Mouse (Mus musculus) lung, postnatal 14 days (tissue): ENCODE measurements around the gene Dvl2.
"Not testable (repeated sequence)": the region's sequence is repeated elsewhere in the genome, so short reads cannot be mapped to it uniquely, and the experiment has no call there.

Source experiments
- DNase-seq: peaks from one replicate; pipeline ENCODE4 v3.0.0; 2021

The Dvl2 gene

DNA sequence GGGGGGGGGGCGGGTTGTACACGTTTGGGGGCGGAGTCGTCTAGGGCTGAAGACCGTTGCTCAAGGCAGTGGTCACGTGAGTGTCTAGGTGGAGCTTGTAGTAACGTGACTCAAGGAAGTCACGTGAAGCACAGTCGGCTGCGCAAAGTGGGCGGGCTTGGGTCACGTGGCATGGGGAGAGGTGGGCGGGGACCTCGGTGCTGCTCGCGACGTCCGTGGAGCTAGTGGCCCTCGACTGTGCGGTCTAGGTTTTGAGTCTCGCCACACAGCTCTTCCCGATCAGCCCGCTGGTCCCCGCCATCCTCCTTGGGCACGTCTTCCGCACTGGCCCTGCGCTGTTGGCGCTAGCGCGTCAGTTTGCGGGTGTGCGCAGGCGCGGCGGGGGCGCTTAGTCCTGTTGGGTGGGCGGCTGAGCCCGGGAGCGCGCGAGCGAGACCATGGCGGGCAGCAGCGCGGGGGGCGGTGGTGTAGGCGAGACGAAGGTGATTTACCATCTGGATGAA, at the start of gene Dvl2:
Gene Dvl2, plus strand, starts transcription at position 200 of the 503 bp plus-strand sequence.
- peak; percentile 91 for DNase-seq

DNA sequence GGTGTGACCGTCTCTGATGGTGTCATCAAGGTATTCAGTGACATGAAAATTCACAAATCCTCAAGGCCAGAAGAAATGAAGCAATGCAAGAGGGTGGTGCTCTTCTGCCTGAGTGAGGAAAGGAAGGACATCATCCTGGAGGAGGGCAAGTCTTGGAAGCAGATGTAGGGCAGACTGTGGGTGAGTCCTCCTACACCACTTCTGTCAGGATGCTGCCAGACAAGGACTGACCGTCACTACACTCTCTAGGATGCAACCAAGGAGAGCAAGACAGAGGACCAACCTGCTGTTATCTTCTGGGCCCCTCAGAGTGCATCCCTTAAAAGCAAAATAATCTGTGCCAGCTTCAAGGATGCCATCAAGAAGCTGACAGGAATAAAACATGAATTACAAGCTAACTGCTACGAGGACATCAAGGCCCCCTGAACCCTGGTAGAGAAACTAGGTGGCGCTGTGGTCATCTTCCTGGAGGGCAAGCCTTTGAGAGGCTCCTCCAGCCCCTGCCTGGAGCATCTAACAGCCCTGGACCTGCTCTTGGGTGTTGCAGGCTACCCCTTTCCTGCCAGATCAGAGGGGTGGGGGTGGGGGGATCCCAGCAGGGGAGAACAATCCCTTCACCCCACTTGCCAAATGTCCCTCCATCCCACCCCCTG, 49.5 kb upstream of the Dvl2 start:
- no peak for DNase-seq

DNA sequence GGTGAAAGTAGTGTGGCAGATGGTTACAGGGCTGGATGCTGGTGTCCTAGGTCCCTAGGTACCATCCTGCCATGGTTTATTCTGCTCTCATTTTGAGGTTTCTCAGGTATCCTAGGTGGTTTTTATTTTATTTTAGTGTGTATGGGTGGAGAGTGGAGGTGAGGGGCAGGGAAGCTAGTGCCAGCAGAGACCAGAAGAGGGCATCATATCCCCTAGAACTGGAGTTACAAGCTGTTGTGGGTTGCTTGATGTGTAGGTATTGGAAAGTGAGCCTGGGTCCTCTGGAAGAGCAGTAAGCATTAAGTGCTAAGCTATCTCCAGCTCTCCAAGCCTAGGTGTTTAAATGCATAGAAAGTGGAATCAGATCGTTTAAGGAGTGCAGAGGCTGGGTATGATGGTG, 48.1 kb upstream of the Dvl2 start:
- no peak for DNase-seq

DNA sequence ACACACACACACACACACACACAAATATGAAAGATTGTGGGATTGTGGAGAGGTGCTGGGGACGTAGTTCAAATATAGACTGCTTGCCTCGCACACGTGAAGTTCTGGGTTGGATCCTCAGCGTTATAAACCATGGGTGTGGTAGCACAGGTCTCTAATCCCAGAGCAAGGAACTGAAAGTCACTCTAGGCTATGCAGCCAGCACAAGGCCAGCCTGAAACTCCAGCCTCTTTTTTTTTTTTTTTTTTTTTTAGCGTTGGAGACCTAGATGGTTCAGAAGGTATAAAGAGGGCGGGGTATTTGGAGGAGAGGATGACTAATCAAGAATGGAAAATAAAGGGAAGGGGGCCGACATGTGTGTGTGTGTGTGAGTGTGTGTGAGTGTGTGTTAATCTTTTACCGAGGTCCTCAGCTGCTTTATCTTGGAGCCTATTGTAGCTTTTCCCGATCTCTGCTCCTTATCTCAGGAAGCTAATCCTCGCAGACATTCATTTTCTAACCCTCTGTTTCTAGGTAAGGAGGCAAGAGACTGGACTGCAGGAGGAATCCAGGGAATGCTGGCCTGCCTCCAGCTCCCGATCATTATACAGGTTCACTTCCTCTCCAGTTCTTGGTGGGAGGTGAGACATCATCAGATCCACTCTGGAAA, 47.0 kb upstream of the Dvl2 start:
- no peak for DNase-seq

DNA sequence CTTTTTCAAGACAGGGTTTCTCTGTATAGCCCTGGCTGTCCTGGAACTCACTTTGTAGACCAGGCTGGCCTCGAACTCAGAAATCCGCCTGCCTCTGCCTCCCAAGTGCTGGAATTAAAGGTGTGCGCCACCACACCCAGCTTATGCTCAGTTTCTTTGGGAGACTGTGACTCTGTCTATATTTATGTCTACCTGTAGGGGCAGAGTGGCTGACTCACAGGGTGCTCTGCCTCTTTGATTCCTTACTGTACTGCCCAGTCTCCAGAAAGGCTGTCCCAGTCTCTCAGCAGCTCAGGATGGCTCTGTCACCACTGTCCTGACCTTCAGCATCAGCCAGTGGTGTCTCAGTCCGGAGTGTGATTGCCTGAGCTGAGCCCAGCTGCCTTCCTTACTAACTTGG, 44.8 kb upstream of the Dvl2 start:
- not testable (repeated sequence) for DNase-seq

DNA sequence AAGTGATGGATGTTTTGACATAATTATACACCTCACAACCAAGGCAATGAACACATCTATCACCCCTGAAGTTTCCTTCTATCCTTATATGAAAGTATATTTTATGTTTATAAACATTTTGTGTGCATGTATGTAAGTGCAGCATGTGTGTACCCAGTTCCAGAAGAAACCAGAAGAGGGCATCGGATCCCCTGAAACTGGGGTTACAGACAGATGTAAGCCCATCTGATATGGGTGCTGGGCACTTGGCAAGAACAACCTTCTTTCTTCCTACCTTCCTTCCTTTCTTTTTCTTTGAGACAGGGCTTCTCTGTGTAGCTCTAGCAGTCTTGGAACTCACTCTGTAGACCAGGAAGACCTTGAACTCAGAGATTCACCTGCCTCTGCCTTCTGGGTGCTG, 44.2 kb upstream of the Dvl2 start:
- DNase-seq: no peak

DNA sequence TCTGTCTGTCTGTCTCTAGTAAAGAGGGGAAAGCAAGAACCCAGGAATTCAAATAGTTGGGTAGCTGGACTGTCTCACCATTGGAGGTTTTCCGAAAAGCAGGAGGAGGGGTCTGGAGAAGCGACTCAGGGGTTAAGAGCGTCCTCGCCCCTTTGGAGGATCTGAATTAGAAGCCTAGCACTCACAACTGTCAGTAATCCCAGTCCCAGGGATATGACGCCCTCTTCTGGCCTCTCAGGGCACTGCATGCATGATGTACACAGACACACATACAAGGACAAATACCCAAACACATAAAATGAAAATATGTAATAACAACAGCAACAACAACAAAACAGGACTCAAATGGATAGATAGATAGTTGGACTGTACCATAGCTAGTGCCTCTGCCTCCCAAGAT, 39.8 kb upstream of the Dvl2 start:
- no peak for DNase-seq

DNA sequence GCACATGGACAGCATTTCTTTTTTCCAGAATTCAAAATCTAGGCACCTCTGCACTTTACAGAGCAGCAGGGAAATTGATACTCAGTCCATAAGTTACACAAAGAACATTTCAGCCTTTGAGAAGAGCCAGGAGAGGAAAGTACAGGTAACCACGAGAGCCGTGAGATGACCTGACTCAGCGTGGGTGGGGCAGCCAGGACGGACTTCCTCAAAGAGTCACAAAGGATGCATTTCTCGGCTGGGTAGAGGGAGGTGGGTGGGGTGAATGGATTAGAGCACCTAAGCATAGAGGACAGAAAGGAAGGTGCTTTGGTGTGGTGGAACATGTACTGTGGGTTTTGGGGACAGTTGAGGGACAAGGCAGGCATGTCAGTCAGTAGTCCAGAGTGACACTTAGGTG, 38.6 kb upstream of the Dvl2 start:
- DNase-seq: no peak

DNA sequence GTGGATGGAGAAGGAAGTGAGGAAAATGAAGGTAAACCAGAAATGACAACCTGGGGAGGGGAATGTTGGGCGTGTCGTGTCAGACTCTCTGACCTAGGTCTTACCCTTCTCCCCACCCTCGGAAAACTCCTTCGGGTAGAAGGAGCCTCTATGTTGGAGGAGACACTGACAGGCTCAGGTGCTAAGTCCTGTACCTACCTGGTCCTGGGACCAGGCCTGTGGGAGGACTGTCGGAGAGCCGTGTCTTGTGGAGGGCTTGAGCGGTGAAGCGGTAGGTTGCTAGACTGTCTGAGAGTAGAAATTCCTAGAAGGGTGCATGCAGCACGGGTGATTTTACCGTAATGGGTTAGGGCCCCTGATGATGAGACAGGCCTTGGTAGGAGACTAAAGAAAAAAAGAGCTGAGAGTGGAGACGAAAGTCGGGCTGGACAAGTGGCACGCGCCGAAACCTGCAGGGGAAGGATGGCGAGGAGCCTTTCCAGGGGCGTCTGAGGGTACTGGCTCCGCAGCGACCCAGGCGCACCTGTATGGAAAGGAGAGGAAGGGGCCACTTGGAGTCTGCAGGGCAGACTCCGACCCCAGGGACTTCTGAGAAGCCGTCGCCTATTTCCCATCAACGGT, 35.6 kb upstream of the Dvl2 start, which contains the start of gene Cldn7:
Gene Cldn7, plus strand, starts transcription at position 130 of the 621 bp plus-strand sequence.
- no peak for DNase-seq

DNA sequence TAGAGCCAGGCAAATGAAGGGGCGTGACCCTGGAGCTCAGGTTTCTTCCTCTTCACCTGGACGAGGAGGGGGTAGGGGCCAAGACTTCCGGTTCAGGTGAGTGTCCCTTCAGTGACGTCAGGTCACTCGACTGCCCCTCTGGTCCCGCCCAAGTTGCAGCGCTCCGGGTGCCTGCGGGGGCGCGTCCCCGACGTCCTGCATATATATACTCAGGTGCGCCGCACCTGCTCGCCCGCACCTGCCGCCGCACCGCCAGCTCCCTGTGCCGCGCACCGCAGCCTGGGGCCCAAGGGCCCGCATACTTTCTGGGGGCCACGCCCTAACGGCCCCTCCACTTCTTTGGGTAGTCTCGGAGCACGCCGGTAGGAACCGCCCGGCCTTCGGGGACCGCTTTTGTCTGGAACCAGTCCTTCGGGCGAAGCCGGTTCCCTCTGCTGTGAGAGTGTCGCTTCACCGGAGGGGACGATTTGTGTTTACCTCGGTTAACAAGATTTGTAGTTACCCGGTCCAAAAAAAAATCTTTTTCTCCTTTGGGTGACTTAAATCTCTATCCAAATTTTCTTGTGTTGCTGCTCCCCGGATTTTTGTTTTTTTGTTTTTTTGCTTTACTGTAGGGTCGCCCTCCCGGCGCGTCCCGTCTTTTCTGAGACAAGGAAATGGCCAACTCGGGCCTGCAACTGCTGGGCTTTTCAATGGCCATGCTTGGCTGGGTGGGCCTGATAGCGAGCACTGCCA, 35.0 kb upstream of the Dvl2 start:
- peak; percentile 79 for DNase-seq

DNA sequence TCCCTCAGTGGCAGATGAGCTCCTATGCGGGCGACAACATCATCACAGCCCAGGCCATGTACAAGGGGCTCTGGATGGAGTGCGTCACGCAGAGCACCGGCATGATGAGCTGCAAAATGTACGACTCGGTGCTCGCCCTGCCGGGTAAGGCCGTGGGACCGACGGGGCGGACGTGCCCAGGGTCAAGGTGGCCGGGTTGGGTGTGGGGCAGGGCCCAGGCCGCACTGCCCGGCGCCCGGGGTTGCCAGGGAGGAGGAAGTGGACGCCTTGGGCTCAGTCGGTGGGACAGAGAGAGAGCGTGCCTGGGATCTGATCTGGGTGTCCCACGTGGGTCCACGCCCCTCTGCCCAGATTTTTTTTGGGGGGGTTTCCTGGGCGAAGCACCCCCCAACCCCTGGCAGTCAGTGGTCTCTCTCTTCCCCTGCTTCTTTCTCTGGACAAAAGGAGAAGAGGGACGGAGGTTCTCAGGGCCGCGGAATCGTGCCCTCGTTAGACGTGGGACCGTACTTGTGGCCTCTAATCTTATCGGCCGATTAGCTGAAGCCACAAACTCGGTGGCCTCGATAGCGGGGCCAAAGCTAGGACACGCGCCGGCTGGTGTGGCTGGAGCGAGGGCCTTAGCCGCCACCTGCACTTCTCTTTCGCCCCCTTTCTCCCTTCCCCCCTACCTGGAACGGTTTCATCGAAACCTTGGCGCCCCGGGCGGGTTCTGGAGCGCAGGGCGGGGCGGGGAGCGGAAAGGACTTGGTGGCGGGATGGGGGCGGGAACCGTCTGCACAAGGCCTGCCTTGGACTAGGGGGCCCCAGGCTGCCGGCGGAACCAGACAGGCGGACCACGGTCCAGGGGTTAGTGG, 34.2 kb upstream of the Dvl2 start:
- DNase-seq: peak; percentile 47

DNA sequence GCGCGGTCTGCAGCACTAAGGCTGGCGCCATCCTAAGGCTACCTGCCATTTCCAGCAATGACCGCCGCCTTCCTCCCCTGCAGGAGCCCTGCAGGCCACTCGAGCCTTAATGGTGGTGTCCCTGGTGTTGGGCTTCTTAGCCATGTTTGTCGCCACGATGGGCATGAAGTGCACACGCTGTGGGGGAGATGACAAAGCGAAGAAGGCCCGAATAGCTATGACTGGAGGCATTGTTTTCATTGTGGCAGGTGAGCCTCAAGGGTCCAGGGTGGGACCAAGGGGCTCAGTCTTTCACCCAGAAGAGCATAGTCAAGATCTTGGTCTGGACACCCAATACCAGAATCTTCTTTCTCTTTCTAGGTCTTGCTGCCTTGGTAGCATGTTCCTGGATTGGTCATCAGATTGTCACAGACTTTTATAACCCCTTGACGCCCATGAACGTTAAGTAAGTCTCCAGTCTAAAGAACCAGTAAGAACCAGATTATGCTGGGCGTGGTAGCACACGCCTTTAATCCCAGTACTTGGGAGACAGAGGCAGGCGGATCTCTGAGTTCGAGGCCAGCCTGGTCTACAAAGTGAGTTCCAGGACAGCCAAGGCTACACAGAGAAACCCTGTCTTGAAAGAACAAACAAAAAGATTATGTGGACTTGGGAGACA, 33.4 kb upstream of the Dvl2 start:
- DNase-seq: no peak

DNA sequence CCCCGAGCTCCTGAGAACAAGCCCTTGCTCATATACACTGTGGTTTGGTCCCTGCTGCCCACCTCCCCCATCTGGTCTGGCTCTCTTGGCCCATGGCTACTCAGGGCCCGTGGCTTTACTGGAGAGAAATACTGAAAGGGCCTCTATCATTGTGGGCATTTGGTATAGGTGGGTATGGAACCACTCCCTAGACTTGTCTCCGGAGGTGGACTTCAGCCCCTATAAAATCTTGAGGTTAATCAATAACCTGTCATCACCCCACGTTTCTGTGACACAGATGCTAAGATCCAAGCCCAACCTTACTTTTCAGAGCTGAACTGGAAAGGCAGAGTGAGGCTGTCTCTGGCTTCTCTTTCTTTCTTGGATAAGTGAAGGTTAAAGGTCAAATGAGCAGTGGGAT, 31.6 kb upstream of the Dvl2 start:
- no peak for DNase-seq

DNA sequence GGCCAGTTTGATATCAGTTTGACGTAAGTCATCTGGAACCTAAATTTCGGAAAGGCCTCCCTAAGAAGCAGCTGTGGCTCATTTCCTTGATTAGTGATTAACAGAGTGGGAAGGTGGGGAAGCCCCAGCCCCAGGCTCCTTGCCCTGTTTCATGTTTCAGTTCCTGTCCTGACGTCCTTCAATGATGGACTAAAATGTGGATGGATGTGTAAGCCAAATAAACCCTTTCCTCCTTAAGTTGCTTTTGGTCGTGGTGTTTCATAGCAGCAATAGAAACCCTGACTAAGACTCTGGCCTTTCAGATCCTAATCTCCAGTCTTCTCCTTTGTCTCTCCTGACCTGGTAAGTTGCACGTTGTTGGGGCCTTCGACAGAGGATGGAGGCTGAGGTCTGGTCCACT, 30.2 kb upstream of the Dvl2 start:
- no peak for DNase-seq

DNA sequence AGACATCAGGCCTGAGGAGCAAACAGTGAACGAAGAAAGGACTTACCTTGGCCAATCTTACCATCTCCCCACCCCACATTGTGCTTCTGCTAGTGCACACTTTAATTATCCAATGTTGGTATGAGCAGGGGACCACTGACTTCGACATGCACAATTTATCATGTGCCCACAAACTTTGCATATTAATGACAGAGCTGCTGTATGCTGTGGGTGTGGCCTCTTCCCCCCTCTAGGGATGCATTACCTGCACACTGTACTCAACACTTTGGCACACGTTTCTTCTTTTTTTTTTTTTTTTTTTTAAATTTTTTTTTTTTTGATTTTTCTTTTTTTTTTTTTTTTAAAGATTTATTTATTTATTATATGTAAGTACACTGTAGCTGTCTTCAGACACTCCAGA, 29.6 kb upstream of the Dvl2 start:
- DNase-seq: no peak

DNA sequence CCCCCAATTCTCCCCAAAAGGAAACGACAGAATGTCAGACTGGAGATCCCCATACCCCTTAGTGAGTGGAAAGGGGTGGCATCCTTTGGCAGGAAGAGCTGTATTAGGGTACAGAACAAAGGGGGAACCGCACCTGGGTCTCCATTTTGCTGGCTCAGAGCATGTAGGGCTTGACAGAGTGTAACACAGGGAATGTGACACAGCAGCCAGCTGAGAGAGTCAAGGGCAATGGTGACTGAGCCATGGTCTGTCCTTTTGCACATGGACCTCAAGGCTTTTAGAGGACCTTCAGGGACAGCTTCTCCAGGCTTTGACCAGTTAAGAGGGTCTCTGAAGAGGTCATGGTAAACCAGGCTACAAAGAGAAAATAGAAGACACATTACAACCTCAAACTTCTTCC, 25.5 kb upstream of the Dvl2 start:
- no peak for DNase-seq

DNA sequence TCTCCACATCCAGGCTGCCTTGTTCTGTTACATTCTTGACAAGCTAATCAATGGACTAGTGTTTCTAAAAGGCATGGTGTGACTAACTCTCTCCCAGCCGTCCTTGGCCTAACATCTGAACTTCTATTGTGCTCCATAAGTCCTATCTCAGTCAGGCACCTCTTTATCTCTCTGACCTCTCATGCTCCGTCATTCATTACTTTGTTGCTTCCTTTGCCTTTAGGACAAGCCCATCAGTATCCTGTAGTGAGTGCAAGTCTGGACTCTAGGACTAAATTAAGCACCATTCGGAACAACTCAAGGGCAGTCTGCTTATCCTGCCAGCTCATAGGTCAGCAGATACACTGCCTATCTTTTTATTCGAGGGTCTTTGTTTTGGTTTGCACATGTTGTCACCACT, 24.1 kb upstream of the Dvl2 start:
- no peak for DNase-seq

DNA sequence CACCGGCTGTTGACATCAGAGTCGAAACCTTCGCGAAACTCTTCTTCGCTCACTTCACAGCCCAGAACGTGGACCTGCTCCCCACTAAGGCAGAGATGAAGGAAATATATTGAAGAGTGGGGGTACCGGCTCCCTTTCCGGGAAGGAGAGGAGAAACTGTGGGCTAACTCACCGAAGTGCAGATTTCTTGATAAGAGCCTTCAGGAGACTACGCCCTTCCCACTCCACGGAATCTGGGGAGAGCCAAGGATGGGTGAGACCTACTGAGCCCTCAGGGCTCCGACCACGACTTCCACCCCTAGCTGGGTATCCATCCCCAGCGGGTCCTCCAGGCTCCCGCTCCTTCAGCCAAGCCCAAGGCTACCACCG, 20.6 kb upstream of the Dvl2 start:
- DNase-seq: no peak

DNA sequence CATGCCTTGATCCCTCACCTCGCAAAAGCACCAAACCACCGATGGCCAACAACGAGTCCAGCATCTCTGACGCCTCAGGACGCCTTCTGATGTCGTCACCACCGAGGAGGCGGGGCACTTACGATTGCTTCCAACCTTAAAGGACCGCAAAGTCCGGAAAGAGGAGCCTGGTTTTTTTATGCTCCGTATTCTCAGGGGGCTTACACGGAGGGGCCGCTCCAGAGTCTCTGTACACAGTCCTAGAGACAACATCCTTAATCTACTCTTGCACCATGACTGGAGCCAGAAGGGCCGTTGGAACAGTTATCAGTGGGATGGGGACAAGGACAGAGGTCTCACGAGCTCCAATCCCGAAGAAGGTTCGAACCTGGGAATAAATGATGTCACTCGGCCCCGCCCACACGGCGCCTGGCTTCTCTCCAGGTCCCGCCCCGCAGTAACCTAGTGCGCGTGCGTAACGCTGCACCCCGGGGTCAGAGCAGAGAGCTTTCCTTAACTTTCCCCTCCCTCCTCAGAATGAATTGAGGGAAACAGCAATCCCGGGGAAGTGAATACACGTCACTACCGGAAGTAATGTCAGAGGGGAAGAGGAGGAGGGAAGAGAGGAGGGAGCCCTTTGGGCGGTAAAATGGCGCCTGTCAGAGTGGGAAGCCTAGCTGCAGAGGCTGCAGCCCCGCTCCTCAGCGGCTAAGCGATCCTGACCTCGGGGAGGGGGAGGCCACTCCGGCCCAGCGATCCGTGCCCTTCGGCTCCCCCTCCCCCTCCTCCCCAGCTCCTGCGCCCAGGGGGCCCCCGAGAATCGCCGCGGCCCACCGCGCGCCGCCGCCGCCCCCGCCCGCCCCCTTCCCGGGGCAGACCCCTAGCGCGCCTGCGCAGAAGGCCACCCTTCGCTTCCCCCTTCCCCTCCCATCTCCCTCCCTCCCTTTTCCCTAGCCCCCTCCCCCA, 19.9 kb upstream of the Dvl2 start:
- peak; percentile 96 for DNase-seq

DNA sequence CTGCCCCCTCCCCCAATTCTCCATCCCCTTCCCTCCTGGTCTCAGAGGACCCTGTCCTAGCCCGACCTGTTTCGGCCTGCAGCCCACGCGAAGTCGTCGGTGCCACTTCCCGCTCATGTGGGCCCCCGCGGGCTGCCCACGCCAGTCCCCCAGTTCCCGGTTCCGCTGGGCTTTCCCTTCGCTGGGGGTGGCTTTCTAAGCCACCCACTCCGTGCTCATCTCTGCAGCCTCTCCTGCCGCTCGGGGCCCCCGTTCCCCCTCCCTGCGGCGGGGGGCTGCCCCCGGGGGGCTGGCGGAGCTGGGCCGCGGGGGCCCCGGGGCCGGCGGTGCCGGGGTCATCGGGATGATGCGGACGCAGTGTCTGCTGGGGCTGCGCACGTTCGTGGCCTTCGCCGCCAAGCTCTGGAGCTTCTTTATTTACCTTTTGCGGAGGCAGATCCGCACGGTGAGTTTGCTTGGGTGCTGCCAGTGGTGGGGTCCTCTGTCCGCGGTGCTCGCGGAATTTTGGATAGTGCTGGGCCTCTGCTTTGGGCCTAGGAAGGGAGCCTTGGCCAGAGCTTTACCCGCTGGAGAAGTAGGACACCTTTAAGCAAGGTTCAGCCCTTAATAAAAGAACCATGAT, 19.1 kb upstream of the Dvl2 start, which contains the start of gene Ctdnep1:
Gene Ctdnep1, plus strand, starts transcription at position 16 of the 622 bp plus-strand sequence.
- no peak for DNase-seq
